Mouse (Mus musculus) CH12.LX (cell line): Measurements from ENCODE around the gene Fam178b.

ENCODE experiments used
- BHLHE40 ChIP-seq: IDR thresholded peaks from 2 replicates; pipeline ENCODE4 v1.6.1; 2011; ENCODE audit warnings: mild to moderate bottlenecking, low read depth, low read length, improper control_type of control experiment
- CTCF ChIP-seq, 2 experiments: IDR thresholded peaks in 1 of 2; conservative IDR thresholded peaks in 1 of 2; 2 replicates each; pipeline ENCODE4 v1.5.1; 2011 to 2012; ENCODE audit warnings: low read depth in 2 of 2, low read length in 2 of 2, improper control_type of control experiment in 1 of 2, inconsistent platforms in 1 of 2, mild to moderate bottlenecking in 1 of 2, moderate library complexity in 1 of 2
- E2F4 ChIP-seq: IDR thresholded peaks from 2 replicates; pipeline ENCODE4 v1.6.1; 2011; ENCODE audit warnings: low read depth, low read length, improper control_type of control experiment; ENCODE audit not compliant: insufficient replicate concordance
- EP300 ChIP-seq: IDR thresholded peaks from 2 replicates; pipeline ENCODE4 v1.6.1; 2011; ENCODE audit warnings: low read length, improper control_type of control experiment
- KAT2A ChIP-seq: IDR thresholded peaks from 2 replicates; pipeline ENCODE4 v1.6.1; 2012; ENCODE audit warnings: low read length, improper control_type of control experiment, inconsistent platforms; ENCODE audit not compliant: insufficient replicate concordance
- MAFK ChIP-seq: IDR thresholded peaks from 2 replicates; pipeline ENCODE4 v1.6.1; 2011; ENCODE audit warnings: low read length, improper control_type of control experiment; ENCODE audit not compliant: insufficient replicate concordance
- MXI1 ChIP-seq: IDR thresholded peaks from 2 replicates; pipeline ENCODE4 v1.6.1; 2011; ENCODE audit warnings: mild to moderate bottlenecking, low read depth, low read length, improper control_type of control experiment
- POLR2A ChIP-seq: IDR thresholded peaks from 2 replicates; pipeline ENCODE4 v1.6.1; 2011; ENCODE audit warnings: low read depth, mild to moderate bottlenecking, improper control_type of control experiment, low read length
- RAD21 ChIP-seq: IDR thresholded peaks from 2 replicates; pipeline ENCODE4 v1.6.1; 2011; ENCODE audit warnings: low read depth, mild to moderate bottlenecking, low read length, improper control_type of control experiment, moderate library complexity
- RCOR1 ChIP-seq: conservative IDR thresholded peaks from 2 replicates; pipeline ENCODE4 v1.6.1; 2012; ENCODE audit warnings: low read depth, mild to moderate bottlenecking, inconsistent platforms, low read length, improper control_type of control experiment
- TBP ChIP-seq: conservative IDR thresholded peaks from 2 replicates; pipeline ENCODE4 v1.6.1; 2011; ENCODE audit warnings: low read depth, low read length, improper control_type of control experiment
- USF1 ChIP-seq: IDR thresholded peaks from 2 replicates; pipeline ENCODE4 v1.6.1; 2014; ENCODE audit warnings: low read depth, mild to moderate bottlenecking, inconsistent platforms, low read length, improper control_type of control experiment
- USF2 ChIP-seq: conservative IDR thresholded peaks from 2 replicates; pipeline ENCODE4 v1.6.1; 2011; ENCODE audit warnings: low read depth, low read length, improper control_type of control experiment
- ZKSCAN1 ChIP-seq: IDR thresholded peaks from 2 replicates; pipeline ENCODE4 v1.6.1; 2012; ENCODE audit warnings: low read depth, inconsistent platforms, low read length, improper control_type of control experiment, borderline replicate concordance

DNA sequence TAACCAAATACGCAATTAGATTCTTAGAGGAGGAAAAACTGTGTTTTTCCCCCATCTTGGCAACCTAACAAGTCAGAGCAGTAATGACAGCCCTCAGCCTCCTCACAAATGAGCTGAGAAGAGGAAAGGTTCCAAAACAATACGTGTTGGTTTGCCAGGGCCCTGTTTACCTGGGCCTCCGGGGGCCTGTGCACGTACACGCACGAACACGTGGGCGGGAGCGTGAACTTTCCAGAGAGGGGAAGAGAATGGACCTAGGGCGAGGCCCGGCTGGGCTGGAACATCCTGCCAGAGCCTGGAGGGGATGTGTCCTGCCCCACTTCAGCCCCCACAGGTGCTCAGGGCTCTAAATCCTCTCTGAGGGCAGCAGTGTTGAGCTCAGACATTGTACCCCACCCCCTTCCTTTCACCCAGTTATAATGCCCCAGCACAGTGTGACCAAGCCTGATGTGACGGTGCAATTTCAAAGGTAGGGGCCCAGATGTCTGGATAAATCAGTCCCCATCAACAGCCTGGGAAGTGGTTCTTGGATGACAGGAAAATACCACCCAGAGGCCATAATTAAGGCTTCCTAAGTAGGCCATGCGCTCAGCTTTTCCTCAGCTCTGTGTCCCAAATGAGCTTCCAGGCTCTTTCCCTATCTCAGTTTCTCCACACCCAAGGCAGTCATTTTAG is 71.4 kb downstream of the Fam178b start:
- TF ChIP-seq POLR2A (no peak), E2F4 (no peak), MXI1 (no peak), CTCF (conservative IDR thresholded peaks at IDR 0.05 in 1 of 2, IDR thresholded peaks at IDR 0.05 in 1 of 2; ENCODE audit: low read depth in 2 of 2, low read length in 2 of 2) (no peak), TBP (no peak), BHLHE40 (no peak), KAT2A (no peak), USF1 (no peak), MAFK (no peak), USF2 (no peak), EP300 (no peak), RCOR1 (no peak), RAD21 (no peak), ZKSCAN1 (no peak)
